Mouse (Mus musculus): ENCODE measurements around the gene Nyap1. TPM values are rescaled to one million over a fixed set of nuclear protein-coding genes. Genes with fewer than 3 reads are reported as not detected.

Gene Nyap1
- polyA plus RNA-seq, 1 experiment, result 2.7 TPM

GRCm38 (mm10) chr5:137713454-137713853 is 28.0 kb downstream of the Nyap1 start:
- H3K79me2 ChIP-seq (ENCODE audit: control insufficient read depth, insufficient read depth), result no peaks in the 10 kb centered on the region
- no peak for TF ChIP-seq TCF3 (IDR thresholded peaks at IDR 0.05; ENCODE audit: insufficient read length, low read depth)
- no peak for TF ChIP-seq E2F4 (IDR thresholded peaks at IDR 0.05; ENCODE audit: insufficient read depth)
- no peak for TF ChIP-seq POLR2A (IDR thresholded peaks at IDR 0.05; ENCODE audit: insufficient read length, low read depth)
- no peak for TF ChIP-seq POLR2AphosphoS2 (IDR thresholded peaks at IDR 0.05; ENCODE audit: insufficient read length, low read depth)
- no peak for TF ChIP-seq MAX (IDR thresholded peaks at IDR 0.05; ENCODE audit: low read depth)
- TF ChIP-seq SRF (IDR thresholded peaks at IDR 0.05; ENCODE audit: control insufficient read depth, insufficient read length, low read depth), result no peak
- no peak for TF ChIP-seq MYOD1 (IDR thresholded peaks at IDR 0.05; ENCODE audit: control insufficient read depth in 1 of 3, insufficient read length in 2 of 3, low read depth in 2 of 3)
- no peak for TF ChIP-seq TCF12 (IDR thresholded peaks at IDR 0.05; ENCODE audit: insufficient read depth, poor library complexity, severe bottlenecking)
- no peak for TF ChIP-seq CEBPB (IDR thresholded peaks at IDR 0.05; ENCODE audit: insufficient read depth, poor library complexity, severe bottlenecking)
- TF ChIP-seq MYOG (IDR thresholded peaks at IDR 0.05; ENCODE audit: control insufficient read depth in 1 of 3, insufficient read depth in 1 of 3, insufficient read length in 2 of 3, low read depth in 2 of 3), result no peak
- no peak for TF ChIP-seq USF1 (IDR thresholded peaks at IDR 0.05; ENCODE audit: low read depth)
- TF ChIP-seq REST (IDR thresholded peaks at IDR 0.05; ENCODE audit: insufficient read depth, insufficient read length), result no peak
- no peak overlapping the region for H3ac ChIP-seq (ENCODE audit: control insufficient read depth, insufficient read length)
- no peak overlapping the region for H3K4me2 ChIP-seq (ENCODE audit: low read depth)
- no peaks in the 10 kb centered on the region for H3K27me3 ChIP-seq (ENCODE audit: control insufficient read depth, insufficient read depth, insufficient read length)
- no peaks in the 10 kb centered on the region for H3K36me3 ChIP-seq (ENCODE audit: control insufficient read depth, insufficient read depth)
- H3K4me3 ChIP-seq, result no peak overlapping the region

DNA sequence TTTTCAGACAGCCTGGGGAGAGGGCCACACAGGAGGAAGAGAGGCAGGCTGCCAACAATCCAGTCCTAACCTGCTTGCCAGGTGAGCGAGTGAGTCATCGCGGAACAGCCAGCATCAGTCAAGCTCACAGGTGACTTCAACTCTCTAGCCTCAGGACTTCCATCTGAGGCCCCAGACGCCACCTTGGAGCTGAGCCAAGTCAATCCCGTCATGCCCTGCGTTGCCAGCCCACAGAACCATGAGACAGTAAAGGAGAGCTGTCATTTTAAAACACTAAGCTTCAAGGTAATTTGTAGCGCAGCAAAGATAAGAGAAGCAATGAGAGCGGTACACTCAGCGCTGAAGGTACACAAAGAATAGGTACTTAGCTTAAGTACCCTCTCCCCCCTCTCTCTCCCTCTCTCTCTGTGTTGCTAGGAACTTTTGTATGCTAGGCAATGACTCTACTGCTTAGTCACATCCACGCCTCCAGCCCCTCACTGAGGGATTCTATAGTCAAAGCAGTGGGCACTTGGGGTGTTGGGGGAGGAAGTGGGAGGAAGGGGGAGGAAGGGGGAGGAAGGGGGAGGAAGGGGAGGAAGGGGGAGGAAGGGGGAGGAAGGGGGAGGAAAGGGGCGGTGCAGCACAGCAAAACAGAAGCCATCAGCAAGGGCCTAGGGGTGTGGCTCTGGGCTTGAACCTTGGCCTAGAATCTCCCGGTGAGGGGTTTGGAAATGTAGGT is 34.3 kb downstream of the Nyap1 start:
- no peak overlapping the region for H3K4me2 ChIP-seq (ENCODE audit: low read depth)
- no peak overlapping the region for H3ac ChIP-seq (ENCODE audit: control insufficient read depth, insufficient read length)
- H3K4me3 ChIP-seq, result no peak overlapping the region
- no peaks in the 10 kb centered on the region for H3K36me3 ChIP-seq (ENCODE audit: control insufficient read depth, insufficient read depth)
- no peak for TF ChIP-seq E2F4 (IDR thresholded peaks at IDR 0.05; ENCODE audit: insufficient read depth)
- TF ChIP-seq POLR2A (IDR thresholded peaks at IDR 0.05; ENCODE audit: insufficient read length, low read depth), result no peak
- TF ChIP-seq TCF3 (IDR thresholded peaks at IDR 0.05; ENCODE audit: insufficient read length, low read depth), result no peak
- TF ChIP-seq CEBPB (IDR thresholded peaks at IDR 0.05; ENCODE audit: insufficient read depth, poor library complexity, severe bottlenecking), result no peak
- TF ChIP-seq MYOG (IDR thresholded peaks at IDR 0.05; ENCODE audit: control insufficient read depth in 1 of 3, insufficient read depth in 1 of 3, insufficient read length in 2 of 3, low read depth in 2 of 3), result no peak
- no peak for TF ChIP-seq POLR2AphosphoS2 (IDR thresholded peaks at IDR 0.05; ENCODE audit: insufficient read length, low read depth)
- TF ChIP-seq USF1 (IDR thresholded peaks at IDR 0.05; ENCODE audit: low read depth), result no peak
- no peak for TF ChIP-seq REST (IDR thresholded peaks at IDR 0.05; ENCODE audit: insufficient read depth, insufficient read length)
- no peak for TF ChIP-seq MYOD1 (IDR thresholded peaks at IDR 0.05; ENCODE audit: control insufficient read depth in 1 of 3, insufficient read length in 2 of 3, low read depth in 2 of 3)
- no peak for TF ChIP-seq SRF (IDR thresholded peaks at IDR 0.05; ENCODE audit: control insufficient read depth, insufficient read length, low read depth)
- TF ChIP-seq MAX (IDR thresholded peaks at IDR 0.05; ENCODE audit: low read depth), result no peak
- TF ChIP-seq TCF12 (IDR thresholded peaks at IDR 0.05; ENCODE audit: insufficient read depth, poor library complexity, severe bottlenecking), result no peak
- no peaks in the 10 kb centered on the region for H3K79me2 ChIP-seq (ENCODE audit: control insufficient read depth, insufficient read depth)
- H3K27me3 ChIP-seq (ENCODE audit: control insufficient read depth, insufficient read depth, insufficient read length), result no peaks in the 10 kb centered on the region

DNA sequence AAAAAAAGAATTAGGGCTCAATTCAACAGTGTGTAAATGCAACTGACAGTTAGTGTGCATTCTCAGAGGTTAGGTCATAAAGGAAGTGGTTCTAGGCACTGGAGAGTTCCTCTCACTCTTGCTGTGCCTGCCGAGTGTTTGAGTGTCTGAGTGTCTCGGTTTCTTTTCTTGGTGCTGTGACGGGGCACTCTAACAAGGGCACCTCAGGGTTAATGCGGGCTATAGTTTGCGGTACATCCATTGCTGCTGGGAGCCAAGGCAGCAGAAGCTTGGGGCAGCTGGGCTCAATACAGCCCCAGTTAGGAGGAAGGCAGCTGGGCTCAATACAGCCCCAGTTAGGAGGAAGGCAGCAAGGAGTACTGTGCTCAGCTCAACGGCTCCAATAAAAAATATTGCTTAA is 36.2 kb downstream of the Nyap1 start:
- H3K27me3 ChIP-seq (ENCODE audit: control insufficient read depth, insufficient read depth, insufficient read length), result no peaks in the 10 kb centered on the region
- TF ChIP-seq TCF3 (IDR thresholded peaks at IDR 0.05; ENCODE audit: insufficient read length, low read depth) (no peak), USF1 (IDR thresholded peaks at IDR 0.05; ENCODE audit: low read depth) (no peak), POLR2AphosphoS2 (IDR thresholded peaks at IDR 0.05; ENCODE audit: insufficient read length, low read depth) (no peak), TCF12 (IDR thresholded peaks at IDR 0.05; ENCODE audit: insufficient read depth, poor library complexity, severe bottlenecking) (no peak), MAX (IDR thresholded peaks at IDR 0.05; ENCODE audit: low read depth) (no peak), MYOD1 (IDR thresholded peaks at IDR 0.05; ENCODE audit: control insufficient read depth in 1 of 3, insufficient read length in 2 of 3, low read depth in 2 of 3) (no peak), POLR2A (IDR thresholded peaks at IDR 0.05; ENCODE audit: insufficient read length, low read depth) (no peak), MYOG (IDR thresholded peaks at IDR 0.05; ENCODE audit: control insufficient read depth in 1 of 3, insufficient read depth in 1 of 3, insufficient read length in 2 of 3, low read depth in 2 of 3) (no peak), E2F4 (IDR thresholded peaks at IDR 0.05; ENCODE audit: insufficient read depth) (no peak), SRF (IDR thresholded peaks at IDR 0.05; ENCODE audit: control insufficient read depth, insufficient read length, low read depth) (no peak), CEBPB (IDR thresholded peaks at IDR 0.05; ENCODE audit: insufficient read depth, poor library complexity, severe bottlenecking) (no peak), REST (IDR thresholded peaks at IDR 0.05; ENCODE audit: insufficient read depth, insufficient read length) (no peak)

DNA sequence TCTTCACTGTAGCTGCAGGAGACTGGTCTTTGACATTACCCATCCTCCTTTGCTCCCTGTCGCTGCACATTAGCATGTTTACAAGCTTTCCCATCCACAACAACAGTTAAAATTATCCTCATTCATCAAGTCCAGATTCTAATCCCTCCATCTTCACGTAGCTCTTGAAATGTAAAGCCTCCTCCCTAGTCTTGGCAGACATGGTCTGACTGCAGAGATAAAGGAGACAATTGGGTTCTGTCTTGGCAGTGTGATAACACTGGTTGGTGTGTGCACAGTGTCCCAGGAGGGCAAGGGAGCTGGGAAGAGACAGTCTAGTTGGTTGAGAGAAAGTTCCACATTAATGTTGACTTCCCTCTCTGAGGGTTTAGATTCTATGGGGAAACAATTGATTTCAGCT is 41.6 kb downstream of the Nyap1 start:
- TF ChIP-seq MAX (IDR thresholded peaks at IDR 0.05; ENCODE audit: low read depth), result no peak

More for the DNA sequence above, 36.2 kb downstream of the Nyap1 start:
- Histone ChIP-seq H3K4me2 (ENCODE audit: low read depth) (no peak overlapping the region), H3K79me2 (ENCODE audit: control insufficient read depth, insufficient read depth) (no peaks in the 10 kb centered on the region), H3ac (ENCODE audit: control insufficient read depth, insufficient read length) (no peak overlapping the region), H3K36me3 (ENCODE audit: control insufficient read depth, insufficient read depth) (no peaks in the 10 kb centered on the region), H3K4me3 (no peak overlapping the region)

DNA sequence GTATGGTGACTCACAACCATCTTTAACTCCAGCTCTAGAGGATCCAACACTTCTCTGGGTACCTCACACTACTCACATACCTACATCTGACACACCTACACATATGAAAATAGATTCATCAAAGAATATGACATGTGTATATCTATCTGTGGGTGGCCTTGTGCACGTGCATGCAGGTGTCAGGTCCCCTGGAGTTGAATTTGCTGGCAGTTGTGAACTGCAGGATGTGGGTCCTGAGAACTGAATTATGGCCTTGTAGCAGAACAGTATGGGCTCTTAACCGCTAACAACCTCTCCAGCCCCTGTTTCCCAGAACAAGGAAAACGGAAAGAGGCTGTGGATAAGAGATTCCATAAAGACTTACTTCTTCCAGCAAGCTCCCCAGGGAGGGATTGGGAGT is 42.3 kb downstream of the Nyap1 start:
- H3K27me3 ChIP-seq (ENCODE audit: control insufficient read depth, insufficient read depth, insufficient read length), result peaks cover 4% of the 10 kb centered on the region
- H3ac ChIP-seq (ENCODE audit: control insufficient read depth, insufficient read length), result no peak overlapping the region
- no peaks in the 10 kb centered on the region for H3K36me3 ChIP-seq (ENCODE audit: control insufficient read depth, insufficient read depth)
- H3K79me2 ChIP-seq (ENCODE audit: control insufficient read depth, insufficient read depth), result no peaks in the 10 kb centered on the region
- TF ChIP-seq POLR2AphosphoS2 (IDR thresholded peaks at IDR 0.05; ENCODE audit: insufficient read length, low read depth), result no peak
- H3K4me2 ChIP-seq (ENCODE audit: low read depth), result no peak overlapping the region
- H3K4me3 ChIP-seq, result no peak overlapping the region

More for the DNA sequence above, 41.6 kb downstream of the Nyap1 start:
- no peak overlapping the region for H3K4me3 ChIP-seq
- no peak overlapping the region for H3K4me2 ChIP-seq (ENCODE audit: low read depth)
- H3K79me2 ChIP-seq (ENCODE audit: control insufficient read depth, insufficient read depth), result no peaks in the 10 kb centered on the region
- H3K36me3 ChIP-seq (ENCODE audit: control insufficient read depth, insufficient read depth), result no peaks in the 10 kb centered on the region
- H3K27me3 ChIP-seq (ENCODE audit: control insufficient read depth, insufficient read depth, insufficient read length), result peaks cover 4% of the 10 kb centered on the region
- no peak overlapping the region for H3ac ChIP-seq (ENCODE audit: control insufficient read depth, insufficient read length)

Data from myocyte (in vitro differentiated cells).